Mouse (Mus musculus): ENCODE results near the gene Efcc1. TPM values are rescaled to one million over a fixed set of nuclear protein-coding genes. Genes with fewer than 3 reads are reported as not detected.

The Efcc1 gene
- polyA plus RNA-seq, 1 experiment from 2014 or later, result 2.3 TPM

DNA sequence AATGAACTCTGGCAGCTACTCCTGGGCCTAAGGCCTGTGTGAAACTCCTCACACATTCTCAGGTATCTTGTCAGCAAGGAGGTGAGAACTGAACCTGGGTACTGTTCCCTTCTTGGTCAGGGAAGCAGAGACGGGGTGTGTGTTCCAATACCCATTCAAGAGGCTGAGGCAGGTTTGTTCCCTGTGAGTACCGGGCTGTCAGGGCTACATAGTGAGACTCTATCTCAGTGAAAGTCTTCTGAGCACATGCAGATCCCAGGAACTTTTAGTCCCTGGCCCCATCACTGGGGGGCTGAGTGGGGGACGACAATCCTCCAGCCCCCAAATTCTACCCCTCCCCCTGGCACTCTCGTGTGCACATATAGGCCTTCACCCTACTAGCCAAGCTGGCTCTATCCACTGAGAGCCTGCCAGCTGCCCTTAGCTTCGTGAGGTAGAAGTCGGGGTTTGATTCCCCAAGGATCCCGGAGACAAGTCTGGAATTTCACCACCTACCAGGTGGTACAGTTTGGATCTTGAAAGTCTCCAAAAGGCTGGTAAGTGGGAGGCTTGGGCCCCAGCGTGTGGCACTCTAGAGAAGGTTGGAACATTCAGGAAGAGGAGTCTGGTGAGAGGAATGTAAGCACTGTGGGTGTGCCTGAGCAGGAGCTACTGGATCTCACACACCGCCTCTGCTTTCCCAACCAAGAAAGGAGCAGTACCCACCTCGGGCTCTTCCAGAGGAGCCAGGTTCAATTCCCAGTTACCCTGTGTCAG lies 50.1 kb downstream of the Efcc1 start:
- Histone ChIP-seq H3K9ac (replicated peaks; ENCODE audit: low read depth, low read length) (no peak overlapping the region), H3K4me1 (replicated peaks; ENCODE audit: control insufficient read depth, insufficient read depth, low read length) (no peaks in the 10 kb centered on the region), H3K36me3 (ENCODE audit: control insufficient read depth, insufficient read depth) (no peaks in the 10 kb centered on the region), H3K27me3 (replicated peaks; ENCODE audit: control insufficient read depth, insufficient read depth, low read length) (no peaks in the 10 kb centered on the region), H3K4me2 (ENCODE audit: low read length) (no peak overlapping the region), H3K4me3 (replicated peaks; ENCODE audit: low read length) (no peak overlapping the region), H3K9me3 (ENCODE audit: control insufficient read depth, low read length) (no peaks in the 10 kb centered on the region), H3K27ac (ENCODE audit: low read length) (no peak overlapping the region)
- no peak for ATAC-seq
- WGBS, result 85% methylated on average over 10 of the region's 10 CpGs

DNA sequence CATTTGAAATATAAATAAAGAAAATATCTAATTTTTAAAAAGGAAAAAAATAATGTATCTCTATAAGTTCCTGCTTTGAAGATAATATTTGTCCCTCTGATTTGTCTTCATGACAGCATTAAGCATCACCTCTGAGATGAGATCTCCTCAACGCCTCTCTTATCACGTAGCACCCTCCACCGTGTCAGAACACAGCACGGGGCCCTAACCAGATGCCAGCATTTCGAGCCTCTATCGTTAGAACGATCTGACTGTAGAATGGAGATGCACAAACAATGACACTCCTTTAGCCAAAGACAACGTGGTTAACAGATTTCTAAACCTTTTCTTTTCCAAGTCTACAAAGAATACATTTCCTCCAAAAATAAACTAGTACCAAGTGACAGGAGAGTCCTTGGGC lies 53.4 kb downstream of the Efcc1 start:
- H3K9me3 ChIP-seq (ENCODE audit: control insufficient read depth, low read length), result no peaks in the 10 kb centered on the region
- WGBS, result 77% methylated on average over 8 of the region's 8 CpGs

DNA sequence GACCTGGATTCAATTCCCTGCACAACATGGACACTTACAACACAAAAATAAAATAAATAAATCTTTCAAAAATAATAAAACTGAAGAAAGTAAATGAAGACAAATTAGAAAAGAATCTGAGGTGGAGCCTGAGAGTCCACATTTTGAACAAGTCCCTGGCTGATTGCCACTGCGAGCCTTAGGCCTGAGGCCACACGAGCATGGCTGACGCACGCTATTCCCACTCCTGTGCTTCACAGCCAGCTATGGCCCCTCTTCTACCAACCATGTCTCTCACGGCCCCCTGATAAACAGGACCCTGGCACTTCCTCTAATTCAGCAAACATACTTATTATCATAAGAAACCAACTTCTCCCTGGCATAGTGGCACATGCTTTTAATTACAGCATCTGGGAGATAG lies 56.0 kb downstream of the Efcc1 start:
- 81% methylated on average over 5 of the region's 5 CpGs for WGBS
- Histone ChIP-seq H3K27ac (ENCODE audit: low read length) (no peak overlapping the region), H3K4me2 (ENCODE audit: low read length) (no peak overlapping the region), H3K9ac (replicated peaks; ENCODE audit: low read depth, low read length) (no peak overlapping the region), H3K36me3 (ENCODE audit: control insufficient read depth, insufficient read depth) (no peaks in the 10 kb centered on the region), H3K9me3 (ENCODE audit: control insufficient read depth, low read length) (no peaks in the 10 kb centered on the region), H3K4me1 (replicated peaks; ENCODE audit: control insufficient read depth, insufficient read depth, low read length) (peaks cover 5% of the 10 kb centered on the region), H3K4me3 (replicated peaks; ENCODE audit: low read length) (no peak overlapping the region), H3K27me3 (replicated peaks; ENCODE audit: control insufficient read depth, insufficient read depth, low read length) (no peaks in the 10 kb centered on the region)
- ATAC-seq, result no peak

More for the DNA sequence above, 53.4 kb downstream of the Efcc1 start:
- Histone ChIP-seq H3K4me1 (replicated peaks; ENCODE audit: control insufficient read depth, insufficient read depth, low read length) (no peaks in the 10 kb centered on the region), H3K36me3 (ENCODE audit: control insufficient read depth, insufficient read depth) (no peaks in the 10 kb centered on the region), H3K27ac (ENCODE audit: low read length) (no peak overlapping the region), H3K9ac (replicated peaks; ENCODE audit: low read depth, low read length) (no peak overlapping the region), H3K27me3 (replicated peaks; ENCODE audit: control insufficient read depth, insufficient read depth, low read length) (no peaks in the 10 kb centered on the region), H3K4me2 (ENCODE audit: low read length) (no peak overlapping the region), H3K4me3 (replicated peaks; ENCODE audit: low read length) (no peak overlapping the region)
- ATAC-seq, result no peak

DNA sequence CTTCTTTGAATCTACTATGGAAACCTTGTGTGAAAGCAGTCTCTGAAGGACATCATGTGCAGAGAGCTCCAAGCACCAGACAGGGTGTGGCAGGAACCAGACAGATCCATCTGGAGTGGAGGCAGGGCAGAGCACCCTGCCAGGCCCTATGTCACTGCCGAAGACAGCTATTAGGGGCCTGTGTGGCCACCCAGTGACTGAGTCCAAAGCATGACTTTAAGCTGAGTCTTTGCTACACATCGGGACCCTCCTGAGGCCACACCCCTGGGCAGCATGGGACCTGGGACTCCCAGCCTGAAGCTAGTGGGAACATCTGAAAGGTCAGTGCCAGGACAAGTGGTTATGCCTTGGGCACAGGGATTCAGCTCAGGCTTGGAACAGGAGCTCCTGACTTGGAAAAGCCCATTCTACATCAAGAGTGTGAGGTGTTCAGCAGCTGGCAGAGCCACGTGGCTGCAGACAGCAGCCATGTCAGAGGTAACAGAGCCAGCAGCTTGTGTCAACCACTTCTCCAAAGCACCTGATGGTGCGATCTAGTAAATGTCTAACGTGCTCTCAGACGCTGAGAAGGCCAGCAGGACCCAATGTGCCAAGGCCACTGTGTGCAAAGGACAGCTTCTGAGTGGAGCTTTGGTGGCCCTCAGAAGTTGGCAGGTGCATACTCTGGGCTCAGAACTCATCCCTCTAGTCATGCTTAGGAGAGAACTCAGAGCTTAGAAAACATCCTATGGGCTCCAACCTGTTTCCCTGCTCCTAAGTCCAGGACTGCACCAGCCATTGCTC lies 56.6 kb downstream of the Efcc1 start:
- H3K9ac ChIP-seq (replicated peaks; ENCODE audit: low read depth, low read length), result no peak overlapping the region
- no peaks in the 10 kb centered on the region for H3K9me3 ChIP-seq (ENCODE audit: control insufficient read depth, low read length)
- peaks cover 5% of the 10 kb centered on the region for H3K4me1 ChIP-seq (replicated peaks; ENCODE audit: control insufficient read depth, insufficient read depth, low read length)
- H3K4me2 ChIP-seq (ENCODE audit: low read length), result no peak overlapping the region
- no peak for ATAC-seq
- no peaks in the 10 kb centered on the region for H3K27me3 ChIP-seq (replicated peaks; ENCODE audit: control insufficient read depth, insufficient read depth, low read length)
- H3K4me3 ChIP-seq (replicated peaks; ENCODE audit: low read length), result no peak overlapping the region
- H3K36me3 ChIP-seq (ENCODE audit: control insufficient read depth, insufficient read depth), result 0 out of 2 replicates have a peak, but pooled peaks cover 3% of the 10 kb centered on the region
- WGBS, result 88% methylated on average over 6 of the region's 6 CpGs
- H3K27ac ChIP-seq (ENCODE audit: low read length), result no peak overlapping the region

DNA sequence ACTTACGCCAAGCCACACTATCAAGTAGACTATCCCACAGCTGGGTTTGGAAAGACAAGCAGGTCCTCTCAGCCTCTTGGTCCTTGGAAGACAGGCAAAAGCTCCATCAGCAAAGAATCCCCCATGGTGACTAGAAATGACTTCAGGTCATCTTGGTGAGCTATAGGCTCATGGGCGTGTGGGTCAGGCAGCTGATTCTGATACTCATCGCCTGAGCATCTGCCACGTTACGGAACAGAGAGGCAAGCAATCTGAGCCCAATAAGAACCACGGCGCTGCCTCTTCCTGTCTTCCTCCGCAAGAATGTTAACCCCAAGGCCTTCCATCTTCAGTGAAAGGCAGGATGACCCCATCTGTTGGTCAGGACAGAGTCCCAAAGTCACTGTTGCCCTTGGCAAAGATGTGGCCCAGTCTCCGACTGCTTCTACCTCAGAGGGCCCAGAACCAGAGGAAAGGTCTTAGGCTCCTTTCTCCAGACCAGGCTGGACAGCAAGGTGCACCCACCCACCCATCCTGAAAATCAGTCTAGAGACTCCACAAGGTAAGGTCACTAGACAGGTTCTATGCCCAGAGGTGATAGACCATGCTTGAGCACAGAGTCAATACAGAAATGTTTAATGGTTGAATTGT lies 57.7 kb downstream of the Efcc1 start:
- H3K27ac ChIP-seq (ENCODE audit: low read length), result no peak overlapping the region
- no peak overlapping the region for H3K9ac ChIP-seq (replicated peaks; ENCODE audit: low read depth, low read length)
- 0 out of 2 replicates have a peak, but pooled peaks cover 3% of the 10 kb centered on the region for H3K36me3 ChIP-seq (ENCODE audit: control insufficient read depth, insufficient read depth)
- no peak for ATAC-seq
- no peaks in the 10 kb centered on the region for H3K27me3 ChIP-seq (replicated peaks; ENCODE audit: control insufficient read depth, insufficient read depth, low read length)
- no peaks in the 10 kb centered on the region for H3K9me3 ChIP-seq (ENCODE audit: control insufficient read depth, low read length)
- H3K4me3 ChIP-seq (replicated peaks; ENCODE audit: low read length), result no peak overlapping the region
- H3K4me1 ChIP-seq (replicated peaks; ENCODE audit: control insufficient read depth, insufficient read depth, low read length), result peaks cover 5% of the 10 kb centered on the region
- no peak overlapping the region for H3K4me2 ChIP-seq (ENCODE audit: low read length)
- WGBS, result 92% methylated on average over 9 of the region's 9 CpGs

DNA sequence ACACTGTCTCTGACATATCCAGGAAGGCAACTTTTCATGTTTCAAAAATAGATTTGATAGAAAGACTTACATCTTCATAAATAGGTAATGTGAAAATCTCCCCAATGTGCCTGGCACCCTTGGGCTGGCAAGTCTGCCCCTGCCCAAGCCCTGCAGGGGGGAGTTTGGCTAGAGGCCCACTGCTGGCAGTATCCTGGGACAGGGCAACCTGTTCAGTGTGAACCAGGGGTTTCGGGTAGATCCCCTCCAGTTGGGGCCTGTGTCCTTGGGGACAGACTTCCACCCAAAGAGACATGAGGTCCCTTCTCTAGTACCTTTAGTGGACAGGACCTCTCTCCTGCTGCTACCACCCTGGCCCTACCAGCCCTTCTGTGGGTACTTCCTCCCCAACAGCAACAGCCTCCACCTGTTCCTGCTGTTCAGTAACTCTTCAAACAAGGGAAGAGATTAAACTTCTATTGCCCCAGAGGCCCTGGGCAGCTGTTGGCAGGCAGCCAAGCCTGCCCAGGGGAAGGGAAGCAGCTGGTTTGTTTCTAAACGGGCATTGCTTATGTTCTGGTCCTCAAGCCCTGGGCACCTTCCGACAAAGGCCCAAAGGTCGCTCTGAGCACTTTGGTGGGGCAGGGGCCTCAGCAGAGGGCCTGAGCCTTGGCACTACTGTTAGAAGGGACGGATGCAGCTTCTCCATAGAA lies 58.4 kb downstream of the Efcc1 start:
- Histone ChIP-seq H3K36me3 (ENCODE audit: control insufficient read depth, insufficient read depth) (0 out of 2 replicates have a peak, but pooled peaks cover 3% of the 10 kb centered on the region), H3K4me2 (ENCODE audit: low read length) (no peak overlapping the region), H3K4me1 (replicated peaks; ENCODE audit: control insufficient read depth, insufficient read depth, low read length) (peaks cover 5% of the 10 kb centered on the region), H3K27me3 (replicated peaks; ENCODE audit: control insufficient read depth, insufficient read depth, low read length) (no peaks in the 10 kb centered on the region), H3K4me3 (replicated peaks; ENCODE audit: low read length) (no peak overlapping the region), H3K27ac (ENCODE audit: low read length) (no peak overlapping the region; the same call in 1 of the 2 replicates), H3K9me3 (ENCODE audit: control insufficient read depth, low read length) (no peaks in the 10 kb centered on the region), H3K9ac (replicated peaks; ENCODE audit: low read depth, low read length) (0 out of 2 replicates have a peak overlapping the region, but pooled peaks have one; percentile 17)
- 26% methylated on average over 5 of the region's 5 CpGs for WGBS
- no peak for ATAC-seq

DNA sequence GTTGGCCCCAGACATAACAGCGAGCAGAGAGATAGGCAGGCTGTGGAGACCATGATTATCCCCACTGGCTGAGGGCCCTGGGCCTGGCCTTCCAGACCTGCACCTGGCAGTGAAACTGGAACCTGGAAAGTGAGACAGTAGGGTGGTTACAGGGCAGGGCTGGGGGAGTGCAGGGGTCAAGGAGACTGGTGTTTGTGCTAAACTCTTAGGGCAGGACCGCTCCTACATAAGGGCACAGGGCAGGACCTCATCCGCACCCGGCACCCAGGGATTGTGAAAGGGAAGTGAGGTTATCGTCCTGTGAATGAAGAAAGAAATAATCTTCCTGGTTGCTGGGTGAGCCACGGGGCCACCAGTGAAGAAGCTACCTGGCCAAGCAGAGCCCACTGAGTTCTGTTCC lies 59.1 kb downstream of the Efcc1 start:
- no peaks in the 10 kb centered on the region for H3K27me3 ChIP-seq (replicated peaks; ENCODE audit: control insufficient read depth, insufficient read depth, low read length)
- H3K4me2 ChIP-seq (ENCODE audit: low read length), result no peak overlapping the region
- H3K4me3 ChIP-seq (replicated peaks; ENCODE audit: low read length), result no peak overlapping the region
- no peak overlapping the region for H3K27ac ChIP-seq (ENCODE audit: low read length)
- H3K36me3 ChIP-seq (ENCODE audit: control insufficient read depth, insufficient read depth), result 0 out of 2 replicates have a peak, but pooled peaks cover 3% of the 10 kb centered on the region
- H3K4me1 ChIP-seq (replicated peaks; ENCODE audit: control insufficient read depth, insufficient read depth, low read length), result peaks cover 5% of the 10 kb centered on the region
- 96% methylated on average over 6 of the region's 6 CpGs for WGBS
- H3K9me3 ChIP-seq (ENCODE audit: control insufficient read depth, low read length), result no peaks in the 10 kb centered on the region
- no peak for ATAC-seq
- H3K9ac ChIP-seq (replicated peaks; ENCODE audit: low read depth, low read length), result no peak overlapping the region

GRCm38 (mm10) chr6:87790779-87791480 lies 60.3 kb downstream of the Efcc1 start:
- Histone ChIP-seq H3K27ac (ENCODE audit: low read length) (no peak overlapping the region), H3K4me2 (ENCODE audit: low read length) (no peak overlapping the region), H3K9me3 (ENCODE audit: control insufficient read depth, low read length) (no peaks in the 10 kb centered on the region), H3K36me3 (ENCODE audit: control insufficient read depth, insufficient read depth) (0 out of 2 replicates have a peak, but pooled peaks cover 3% of the 10 kb centered on the region), H3K4me1 (replicated peaks; ENCODE audit: control insufficient read depth, insufficient read depth, low read length) (peaks cover 5% of the 10 kb centered on the region), H3K4me3 (replicated peaks; ENCODE audit: low read length) (no peak overlapping the region), H3K27me3 (replicated peaks; ENCODE audit: control insufficient read depth, insufficient read depth, low read length) (no peaks in the 10 kb centered on the region), H3K9ac (replicated peaks; ENCODE audit: low read depth, low read length) (no peak overlapping the region)
- no peak for ATAC-seq
- WGBS, result 81% methylated on average over 7 of the region's 7 CpGs
